Mouse (Mus musculus) lung, embryonic 16.5 days (tissue): ENCODE measurements at regions not wholly inside any gene's neighbourhood (a gene's known extent, or its start where the extent isn't known, plus 50 kb on each side); places are given as distances from the start of the nearest gene placed in this dataset.

Experiments used
- ATAC-seq: fragments of 200-750 bp; cut with Nextera tagmentation; 2 replicates; pipeline ENCODE4 v1.8.0; 2017; ENCODE audit warnings: low read depth, mild to moderate bottlenecking, moderate library complexity
- H3K27ac ChIP-seq: fragments of 300-500 bp; sonication (generic); 2 replicates; pipeline ENCODE4 v1.5.1; 2014; ENCODE audit warnings: mild to moderate bottlenecking, control low read depth, low read length
- H3K27me3 ChIP-seq: fragments of 300-500 bp; sonication (generic); 2 replicates; pipeline ENCODE4 v1.6.1; 2014; ENCODE audit warnings: low read depth, low read length, mixed read lengths; ENCODE audit not compliant: control insufficient read depth, insufficient read depth
- H3K36me3 ChIP-seq: fragments of 300-500 bp; sonication (generic); 2 replicates; pipeline ENCODE4 v1.6.1; 2014; ENCODE audit warnings: low read length; ENCODE audit not compliant: control insufficient read depth, insufficient read depth
- H3K4me1 ChIP-seq: fragments of 300-500 bp; sonication (generic); replicated peaks from 2 replicates; pipeline ENCODE4 v1.6.1; 2014; ENCODE audit warnings: low read length, mixed read lengths; ENCODE audit not compliant: control insufficient read depth, insufficient read depth
- H3K4me2 ChIP-seq: fragments of 300-500 bp; sonication (generic); 2 replicates; pipeline ENCODE4 v1.6.1; 2014; ENCODE audit warnings: low read depth, low read length, control low read depth
- H3K4me3 ChIP-seq: fragments of 300-500 bp; sonication (generic); 2 replicates; pipeline ENCODE4 v1.5.1; 2014; ENCODE audit warnings: mild to moderate bottlenecking, low read length, control low read depth
- H3K9ac ChIP-seq: fragments of 300-500 bp; sonication (generic); 2 replicates; pipeline ENCODE4 v1.6.1; 2014; ENCODE audit warnings: low read length, control low read depth
- H3K9me3 ChIP-seq: fragments of 300-500 bp; sonication (generic); 2 replicates; pipeline ENCODE4 v1.6.1; 2016; ENCODE audit warnings: low read length; ENCODE audit not compliant: control insufficient read depth
- WGBS: fragments of 180-500 bp; shearing (Covaris S2); extraction: QIAGEN DNeasy Blood & Tissue Kit; methylation state at CpG from one replicate; pipeline ENCODE4 v1.1.7; 2014; 5-methylcytosine and 5-hydroxymethylcytosine counted together

GRCm38 (mm10) chr11:44161734-44162418 is 238.0 kb upstream of the Il12b start:
- Histone ChIP-seq H3K9me3 (no peaks in the 10 kb centered on the region), H3K9ac (no peak overlapping the region), H3K27me3 (no peaks in the 10 kb centered on the region), H3K27ac (no peak overlapping the region), H3K36me3 (no peaks in the 10 kb centered on the region), H3K4me3 (no peak overlapping the region), H3K4me2 (no peak overlapping the region), H3K4me1 (peaks cover 9% of the 10 kb centered on the region; the same call in 1 of the 2 replicates)
- ATAC-seq, result peak; percentile 44; the same call in 1 of the 2 replicates
- WGBS, result 47% methylated on average over 7 of the region's 7 CpGs

GRCm38 (mm10) chr11:44163049-44163448 is 236.8 kb upstream of the Il12b start:
- Histone ChIP-seq H3K9ac (no peak overlapping the region), H3K4me2 (no peak overlapping the region), H3K4me3 (no peak overlapping the region), H3K4me1 (peaks cover 5% of the 10 kb centered on the region; the same call in 1 of the 2 replicates), H3K27ac (no peak overlapping the region), H3K27me3 (no peaks in the 10 kb centered on the region), H3K9me3 (no peaks in the 10 kb centered on the region), H3K36me3 (no peaks in the 10 kb centered on the region)
- WGBS, result 67% methylated on average over 4 of the region's 4 CpGs
- ATAC-seq, result peak; percentile 63; the same call in 1 of the 2 replicates

GRCm38 (mm10) chr11:44163748-44164147 is 236.1 kb upstream of the Il12b start:
- Histone ChIP-seq H3K27me3 (no peaks in the 10 kb centered on the region), H3K4me2 (no peak overlapping the region), H3K36me3 (no peaks in the 10 kb centered on the region), H3K9me3 (no peaks in the 10 kb centered on the region), H3K9ac (no peak overlapping the region), H3K4me1 (peaks cover 8% of the 10 kb centered on the region; the same call in 1 of the 2 replicates), H3K27ac (no peak overlapping the region), H3K4me3 (no peak overlapping the region)
- 85% methylated on average over 1 of the region's 1 CpGs for WGBS
- ATAC-seq, result no peak

- ATAC-seq, result no peak
- Histone ChIP-seq H3K4me3 (no peak overlapping the region), H3K36me3 (no peaks in the 10 kb centered on the region), H3K4me1 (peaks cover 8% of the 10 kb centered on the region; the same call in 1 of the 2 replicates), H3K4me2 (no peak overlapping the region), H3K9me3 (no peaks in the 10 kb centered on the region), H3K27ac (no peak overlapping the region), H3K27me3 (no peaks in the 10 kb centered on the region), H3K9ac (no peak overlapping the region)
- 60% methylated on average over 2 of the region's 2 CpGs for WGBS
Observed at GRCm38 (mm10) chr11:44164186-44164585, 235.7 kb upstream of the Il12b start.

- ATAC-seq, result peak; percentile 56
- WGBS, result 46% methylated on average over 6 of the region's 6 CpGs
Observed at GRCm38 (mm10) chr11:44167724-44168500, 232.0 kb upstream of the Il12b start.

GRCm38 (mm10) chr11:44172478-44172877 is 227.4 kb upstream of the Il12b start:
- Histone ChIP-seq H3K27ac (no peak overlapping the region), H3K27me3 (no peaks in the 10 kb centered on the region), H3K9ac (no peak overlapping the region), H3K4me1 (peaks cover 5% of the 10 kb centered on the region; the same call in 1 of the 2 replicates), H3K36me3 (no peaks in the 10 kb centered on the region), H3K4me2 (no peak overlapping the region), H3K4me3 (no peak overlapping the region), H3K9me3 (no peaks in the 10 kb centered on the region)
- WGBS, result 59% methylated on average over 4 of the region's 4 CpGs
- peak; percentile 47; the same call in 1 of the 2 replicates for ATAC-seq

More at GRCm38 (mm10) chr11:44167724-44168500, 232.0 kb upstream of the Il12b start:
- H3K4me3 ChIP-seq, result no peak overlapping the region
- no peak overlapping the region for H3K4me2 ChIP-seq
- no peaks in the 10 kb centered on the region for H3K36me3 ChIP-seq
- no peaks in the 10 kb centered on the region for H3K27me3 ChIP-seq
- no peak overlapping the region for H3K27ac ChIP-seq
- no peak overlapping the region for H3K9ac ChIP-seq
- H3K9me3 ChIP-seq, result no peaks in the 10 kb centered on the region
- peaks cover 5% of the 10 kb centered on the region; the same call in 1 of the 2 replicates for H3K4me1 ChIP-seq

- Histone ChIP-seq H3K27me3 (no peaks in the 10 kb centered on the region), H3K9ac (no peak overlapping the region), H3K9me3 (no peaks in the 10 kb centered on the region), H3K4me1 (peaks cover 2% of the 10 kb centered on the region; the same call in 1 of the 2 replicates), H3K36me3 (no peaks in the 10 kb centered on the region), H3K4me3 (no peak overlapping the region), H3K27ac (no peak overlapping the region), H3K4me2 (no peak overlapping the region)
- 74% methylated on average over 1 of the region's 1 CpGs for WGBS
- ATAC-seq, result no peak
Observed at GRCm38 (mm10) chr11:44173196-44173595, 226.7 kb upstream of the Il12b start.

GRCm38 (mm10) chr11:44174548-44174947 is 225.3 kb upstream of the Il12b start:
- Histone ChIP-seq H3K36me3 (no peaks in the 10 kb centered on the region), H3K9me3 (no peaks in the 10 kb centered on the region), H3K4me3 (no peak overlapping the region), H3K4me2 (no peak overlapping the region), H3K27me3 (no peaks in the 10 kb centered on the region), H3K27ac (no peak overlapping the region), H3K4me1 (no peaks in the 10 kb centered on the region), H3K9ac (no peak overlapping the region)
- WGBS, result 42% methylated on average over 2 of the region's 2 CpGs
- ATAC-seq, result no peak

GRCm38 (mm10) chr11:44179711-44180110 is 220.2 kb upstream of the Il12b start:
- H3K4me1 ChIP-seq, result no peaks in the 10 kb centered on the region
- no peak overlapping the region for H3K9ac ChIP-seq
- H3K4me3 ChIP-seq, result no peak overlapping the region
- no peak overlapping the region for H3K27ac ChIP-seq
- H3K9me3 ChIP-seq, result no peaks in the 10 kb centered on the region
- WGBS, result 75% methylated on average over 3 of the region's 3 CpGs
- no peaks in the 10 kb centered on the region for H3K36me3 ChIP-seq
- ATAC-seq, result no peak
- no peak overlapping the region for H3K4me2 ChIP-seq
- no peaks in the 10 kb centered on the region for H3K27me3 ChIP-seq
